Mouse (Mus musculus) limb, embryonic 14.5 days (tissue): ENCODE results near the gene Bmper. TPM values are rescaled to one million over a fixed set of nuclear protein-coding genes. Genes with fewer than 3 reads are reported as not detected.
A peak's percentile ranks its signal among the peaks of the same experiment; 100 is the strongest.

ENCODE experiments used
- ATAC-seq: fragments of 200-750 bp; cut with Nextera tagmentation; 2 replicates; pipeline ENCODE4 v1.8.0; 2017; ENCODE audit warnings: low read depth, moderate number of reproducible peaks, moderate TSS enrichment; ENCODE audit not compliant: low FRiP score
- DNase-seq: peaks from one replicate; pipeline ENCODE4 v3.0.0-alpha.2; 2015; ENCODE audit warnings: low spot score
- H3K27ac ChIP-seq: fragments of 300-500 bp; sonication (generic); replicated peaks from 2 replicates; pipeline ENCODE4 v1.5.1; 2014; ENCODE audit warnings: low read depth, mild to moderate bottlenecking, low read length, moderate library complexity, mixed read lengths
- H3K27me3 ChIP-seq: fragments of 300-500 bp; sonication (generic); 2 replicates; pipeline ENCODE4 v1.6.1; 2014; ENCODE audit warnings: low read length, mixed read lengths; ENCODE audit not compliant: control insufficient read depth, insufficient read depth
- H3K36me3 ChIP-seq: fragments of 300-500 bp; sonication (generic); 2 replicates; pipeline ENCODE4 v1.6.1; 2014; ENCODE audit warnings: mild to moderate bottlenecking, low read length, moderate library complexity, mixed read lengths; ENCODE audit not compliant: control insufficient read depth, insufficient read depth
- H3K4me1 ChIP-seq: fragments of 300-500 bp; sonication (generic); 2 replicates; pipeline ENCODE4 v1.6.1; 2014; ENCODE audit warnings: antibody characterized with exemption, low read length, mixed read lengths; ENCODE audit not compliant: control insufficient read depth, insufficient read depth
- H3K4me2 ChIP-seq: fragments of 300-500 bp; sonication (generic); replicated peaks from 2 replicates; pipeline ENCODE4 v1.6.1; 2014; ENCODE audit warnings: low read depth, mild to moderate bottlenecking, low read length, moderate library complexity; ENCODE audit not compliant: severe bottlenecking
- H3K4me3 ChIP-seq: fragments of 300-500 bp; sonication (generic); replicated peaks from 2 replicates; pipeline ENCODE4 v1.5.1; 2014; ENCODE audit warnings: low read length
- H3K9ac ChIP-seq: fragments of 300-500 bp; sonication (generic); 2 replicates; pipeline ENCODE4 v1.6.1; 2014; ENCODE audit warnings: mild to moderate bottlenecking, low read depth, low read length, moderate library complexity; ENCODE audit not compliant: severe bottlenecking
- H3K9me3 ChIP-seq: fragments of 300-500 bp; sonication (generic); 2 replicates; pipeline ENCODE4 v1.6.1; 2016; ENCODE audit warnings: low read length; ENCODE audit not compliant: control insufficient read depth
- POLR2A ChIP-seq: fragments of 200-500 bp; IDR thresholded peaks from 2 replicates; pipeline ENCODE4 v1.8.0; 2012; ENCODE audit warnings: inconsistent platforms, mild to moderate bottlenecking, moderate library complexity, borderline replicate concordance; ENCODE audit not compliant: insufficient read depth, insufficient read length; ENCODE audit errors: extremely low read depth
- WGBS: fragments of 180-500 bp; shearing (Covaris S2); extraction: QIAGEN DNeasy Blood & Tissue Kit; methylation state at CpG from one replicate; pipeline ENCODE4 v1.1.7; 2014; 5-methylcytosine and 5-hydroxymethylcytosine counted together
- polyA plus RNA-seq, 2 experiments: library from polyadenylated mRNA; depleted of rRNA in 1 of 2; stranded (reverse) in 1 of 2; unstranded in 1 of 2; fragments of >200 nt; fragmentation: Nextera tagmentation in 1 of 2; extraction: Ambion mirVana in 1 of 2; gene quantifications; 2 replicates each; pipeline versions ENCODE4 v1.2.1 to v1.2.3; 2012 to 2014

Bmper gene
- polyA plus RNA-seq (2012; rRNA removed) (12.1 and 13.1 TPM in 2 replicates), polyA plus RNA-seq (2014; fragmentation: Nextera tagmentation; extraction: Ambion mirVana) (15.7 and 16.8 TPM in 2 replicates)

DNA sequence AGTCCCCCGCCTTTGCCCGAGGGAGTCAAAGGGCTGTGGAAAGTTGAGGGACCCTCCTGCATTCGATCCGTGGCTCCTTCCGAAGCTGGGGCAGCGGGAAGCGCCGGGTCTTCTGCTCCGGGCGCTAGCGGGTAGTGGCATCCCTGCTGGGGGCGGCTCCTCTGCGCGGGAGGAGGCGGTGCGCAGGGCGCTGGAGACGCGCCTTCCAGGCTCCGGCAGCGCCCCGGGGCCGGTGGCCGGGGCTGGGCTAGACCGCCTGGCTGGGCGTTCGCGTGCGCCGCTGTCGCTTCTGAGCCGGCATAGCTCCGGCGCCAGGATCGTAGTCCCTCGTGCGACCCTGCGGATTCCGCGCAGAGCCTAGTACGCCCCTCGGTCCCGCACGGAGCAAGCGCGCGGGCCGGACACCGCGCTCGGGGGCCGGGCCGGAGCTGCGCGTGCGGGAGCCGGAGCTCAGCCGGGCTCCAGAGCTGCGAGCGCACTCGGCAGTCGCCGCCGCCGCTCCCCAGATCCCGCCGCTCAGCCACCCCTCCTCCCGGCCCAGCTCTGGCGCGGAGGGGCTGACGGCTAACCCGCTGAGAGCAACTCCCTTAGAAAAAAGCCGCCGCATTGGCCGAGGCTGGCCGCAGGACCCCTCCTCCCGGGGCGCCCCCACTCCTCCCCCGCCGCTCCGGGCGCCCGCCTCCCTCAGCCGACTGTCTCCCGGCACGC is at the start of gene Bmper:
Gene Bmper (plus strand): TSS at position 236 of the 708 bp plus-strand sequence.
- Histone ChIP-seq H3K4me2 (peak within 1 kb of the TSS; percentile 96), H3K36me3 (no peaks in the 10 kb centered on the region), H3K27ac (peak within 1 kb of the TSS; percentile 67), H3K9ac (peak within 1 kb of the TSS; percentile 70), H3K4me3 (peak within 1 kb of the TSS; percentile 70), H3K4me1 (peaks cover 9% of the 10 kb centered on the region), H3K9me3 (no peaks in the 10 kb centered on the region), H3K27me3 (peaks cover 27% of the 10 kb centered on the region; the same call in 1 of the 2 replicates)
- ATAC-seq = peak; percentile 84
- under 1% methylated on average over 44 of the region's 86 CpGs for WGBS
- TF ChIP-seq POLR2A = no peak
- DNase-seq = peak; percentile 52

DNA sequence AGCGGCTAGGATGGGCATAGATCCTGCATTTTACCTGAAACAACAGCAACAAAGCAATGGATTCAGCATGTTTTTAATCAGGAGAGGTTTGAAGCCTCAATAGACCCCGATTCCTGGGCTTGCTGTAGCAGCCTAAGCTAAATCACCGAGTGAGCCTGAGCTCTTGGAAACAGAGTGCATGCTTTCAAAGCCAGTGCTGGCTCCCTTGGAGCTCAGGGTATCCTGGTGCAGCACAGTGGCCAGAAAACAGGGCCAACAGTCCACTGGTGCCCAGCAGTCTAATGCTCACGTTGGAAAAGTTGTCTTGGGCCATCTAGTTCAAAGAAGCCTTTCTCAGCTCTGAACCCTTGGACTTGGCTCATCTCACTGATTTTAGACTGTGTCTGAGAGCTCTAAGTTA is 45.4 kb upstream of the Bmper start:
- Histone ChIP-seq H3K9ac (no peak overlapping the region), H3K9me3 (no peaks in the 10 kb centered on the region), H3K27ac (no peak overlapping the region), H3K4me1 (no peaks in the 10 kb centered on the region), H3K36me3 (no peaks in the 10 kb centered on the region), H3K4me3 (no peak overlapping the region), H3K4me2 (no peak overlapping the region), H3K27me3 (no peaks in the 10 kb centered on the region; the same call in 1 of the 2 replicates)
- TF ChIP-seq POLR2A = no peak
- no peak for DNase-seq
- ATAC-seq = no peak
- WGBS = 78% methylated on average over 4 of the region's 4 CpGs

DNA sequence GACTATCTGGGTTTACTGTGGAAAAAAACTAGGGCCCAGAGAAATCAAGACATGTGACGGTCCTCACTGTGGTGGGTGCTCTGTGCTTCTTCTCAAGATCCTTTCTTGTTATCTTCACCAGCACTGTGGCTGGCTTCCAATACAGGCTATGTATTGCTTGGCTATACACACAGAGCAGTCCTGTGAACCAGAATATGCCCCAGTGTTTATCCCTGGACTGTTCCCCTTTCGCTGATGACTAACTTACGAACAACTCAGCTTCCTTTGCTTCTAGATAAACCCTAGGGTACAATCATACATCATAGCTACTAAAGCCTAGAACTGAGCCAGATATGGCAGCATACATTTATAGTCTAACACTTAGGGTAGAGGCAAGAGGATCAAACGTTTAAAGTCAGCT is 35.7 kb upstream of the Bmper start:
- 74% methylated on average over 4 of the region's 4 CpGs for WGBS
- H3K4me3 ChIP-seq = no peak overlapping the region
- TF ChIP-seq POLR2A = no peak
- H3K4me2 ChIP-seq = no peak overlapping the region
- H3K36me3 ChIP-seq = no peaks in the 10 kb centered on the region
- DNase-seq (no peak), ATAC-seq (no peak)
- no peaks in the 10 kb centered on the region for H3K9me3 ChIP-seq
- H3K27me3 ChIP-seq = no peaks in the 10 kb centered on the region
- no peak overlapping the region for H3K9ac ChIP-seq
- no peak overlapping the region for H3K27ac ChIP-seq
- H3K4me1 ChIP-seq = peaks cover 7% of the 10 kb centered on the region; the same call in 1 of the 2 replicates

DNA sequence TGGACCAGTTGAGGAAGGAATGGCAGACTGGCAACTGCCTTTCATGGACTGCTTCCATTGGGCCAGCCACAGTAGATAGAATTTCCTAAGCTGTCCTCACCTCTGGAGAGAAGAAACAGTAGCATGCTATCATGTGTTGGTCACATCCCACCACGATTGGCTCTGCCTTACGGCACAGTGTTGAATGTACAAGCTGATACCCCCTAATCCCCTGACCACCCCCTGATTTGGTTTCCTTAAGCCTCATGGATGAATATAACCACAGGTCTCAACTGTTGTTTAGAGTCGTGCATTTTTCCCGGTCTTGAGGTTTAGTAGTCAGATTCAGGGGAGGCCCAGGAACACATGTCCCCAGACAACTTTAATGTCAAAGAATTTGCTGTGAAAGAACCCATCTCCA is 34.7 kb upstream of the Bmper start:
- Histone ChIP-seq H3K27ac (no peak overlapping the region), H3K27me3 (no peaks in the 10 kb centered on the region), H3K4me2 (no peak overlapping the region), H3K9ac (no peak overlapping the region), H3K4me1 (peaks cover 7% of the 10 kb centered on the region; the same call in 1 of the 2 replicates), H3K9me3 (no peaks in the 10 kb centered on the region), H3K4me3 (no peak overlapping the region), H3K36me3 (no peaks in the 10 kb centered on the region)
- TF ChIP-seq POLR2A = no peak
- 80% methylated on average over 4 of the region's 4 CpGs for whole genome bisulfite sequencing
- DNase-seq = no peak
- no peak for ATAC-seq

DNA sequence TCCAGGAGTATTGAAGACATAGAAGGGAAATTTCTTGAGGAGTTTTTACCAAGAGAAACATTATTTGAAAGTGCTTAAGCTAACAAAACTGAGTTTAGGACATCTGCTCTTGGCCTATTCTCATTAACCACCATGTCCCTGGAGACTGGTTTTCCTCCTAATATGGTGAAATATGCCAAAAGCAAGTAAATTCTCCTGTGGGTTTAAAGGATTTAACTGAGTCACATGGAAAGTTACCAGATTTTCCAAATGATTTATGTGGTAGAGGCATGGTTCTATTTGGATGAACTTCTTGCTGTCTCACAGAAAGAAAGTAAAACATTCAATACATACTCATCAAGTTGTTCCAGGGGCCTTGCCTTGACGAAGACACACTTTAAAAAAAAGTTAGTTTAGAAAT is 31.9 kb upstream of the Bmper start:
- DNase-seq = peak; percentile 62
- H3K9me3 ChIP-seq = no peaks in the 10 kb centered on the region
- H3K27me3 ChIP-seq = no peaks in the 10 kb centered on the region
- no peak for ATAC-seq
- no peak overlapping the region for H3K4me2 ChIP-seq
- no peak overlapping the region for H3K4me3 ChIP-seq
- no peak overlapping the region for H3K9ac ChIP-seq
- WGBS = 39% methylated on average over 1 of the region's 1 CpGs
- no peak overlapping the region for H3K27ac ChIP-seq
- H3K4me1 ChIP-seq = peaks cover 7% of the 10 kb centered on the region; the same call in 1 of the 2 replicates
- TF ChIP-seq POLR2A = no peak
- no peaks in the 10 kb centered on the region for H3K36me3 ChIP-seq
